Mouse (Mus musculus) intestine, embryonic 16.5 days (tissue): ENCODE data around the gene Fam161b. TPM values are rescaled to one million over a fixed set of nuclear protein-coding genes. Genes with fewer than 3 reads are reported as not detected.
A peak's percentile ranks its signal among the peaks of the same experiment; 100 is the strongest.
"Not testable (repeated sequence)": the region's sequence is repeated elsewhere in the genome, so short reads cannot be mapped to it uniquely, and the experiment has no call there.

ENCODE experiments used
- ATAC-seq: fragments of 200-750 bp; cut with Nextera tagmentation; 2 replicates; pipeline ENCODE4 v1.8.0; 2017; ENCODE audit warnings: moderate TSS enrichment, moderate library complexity
- H3K27ac ChIP-seq: fragments of 300-500 bp; sonication (generic); 2 replicates; pipeline ENCODE4 v1.5.1; 2014; ENCODE audit warnings: mild to moderate bottlenecking, low read length
- H3K27me3 ChIP-seq: fragments of 300-500 bp; sonication (generic); replicated peaks from 2 replicates; pipeline ENCODE4 v1.6.1; 2014; ENCODE audit warnings: low read length, control low read depth, mixed read lengths; ENCODE audit not compliant: control insufficient read depth, insufficient read depth
- H3K36me3 ChIP-seq: fragments of 300-500 bp; sonication (generic); 2 replicates; pipeline ENCODE4 v1.6.1; 2014; ENCODE audit warnings: low read length, control low read depth; ENCODE audit not compliant: control insufficient read depth, insufficient read depth
- H3K4me1 ChIP-seq: fragments of 300-500 bp; sonication (generic); 2 replicates; pipeline ENCODE4 v1.6.1; 2014; ENCODE audit warnings: low read length, control low read depth, mixed read lengths; ENCODE audit not compliant: control insufficient read depth, insufficient read depth
- H3K4me2 ChIP-seq: fragments of 300-500 bp; sonication (generic); 2 replicates; pipeline ENCODE4 v1.6.1; 2014; ENCODE audit warnings: low read depth, low read length, control low read depth
- H3K4me3 ChIP-seq: fragments of 300-500 bp; sonication (generic); 2 replicates; pipeline ENCODE4 v1.5.1; 2014; ENCODE audit warnings: mild to moderate bottlenecking, low read length
- H3K9ac ChIP-seq: fragments of 300-500 bp; sonication (generic); 2 replicates; pipeline ENCODE4 v1.6.1; 2014; ENCODE audit warnings: low read depth, low read length
- H3K9me3 ChIP-seq: fragments of 300-500 bp; sonication (generic); 2 replicates; pipeline ENCODE4 v1.6.1; 2016; ENCODE audit warnings: low read length, control low read depth; ENCODE audit not compliant: control insufficient read depth
- WGBS: fragments of 180-500 bp; shearing (Covaris S2); extraction: QIAGEN DNeasy Blood & Tissue Kit; methylation state at CpG from one replicate; pipeline ENCODE4 v1.1.7; 2014; 5-methylcytosine and 5-hydroxymethylcytosine counted together
- polyA plus RNA-seq: library from polyadenylated mRNA; unstranded; fragments of >200 nt; fragmentation: Nextera tagmentation; extraction: Ambion mirVana; gene quantifications from 2 replicates; pipeline ENCODE4 v1.2.1, GENCODE M21; 2015

Fam161b gene
- polyA plus RNA-seq, 1 experiment from 2014 or later: 2.3 TPM

GRCm38 (mm10) chr12:84362872-84363271, 1.2 kb upstream of the Fam161b start:
- Histone ChIP-seq H3K4me3 (peak overlapping the region; percentile 100), H3K4me2 (peak overlapping the region; percentile 75), H3K9ac (no peak overlapping the region), H3K9me3 (no peaks in the 10 kb centered on the region), H3K27me3 (no peaks in the 10 kb centered on the region), H3K36me3 (peaks cover 6% of the 10 kb centered on the region; the same call in 1 of the 2 replicates), H3K27ac (no peak overlapping the region), H3K4me1 (peaks cover 14% of the 10 kb centered on the region)
- WGBS: 40% methylated on average over 2 of the region's 2 CpGs
- ATAC-seq: no peak

- ATAC-seq, H3K4me2 ChIP-seq, H3K27ac ChIP-seq, H3K9me3 ChIP-seq, H3K9ac ChIP-seq, H3K27me3 ChIP-seq, H3K4me3 ChIP-seq, H3K36me3 ChIP-seq: not testable (repeated sequence)
- WGBS: 80% methylated on average over 2 of the region's 2 CpGs
- peaks cover 12% of the 10 kb centered on the region for H3K4me1 ChIP-seq
Measured at GRCm38 (mm10) chr12:84358699-84359098, 2.9 kb downstream of the Fam161b start.

- no peaks in the 10 kb centered on the region for H3K27me3 ChIP-seq
- H3K4me1 ChIP-seq: no peaks in the 10 kb centered on the region
- H3K4me3 ChIP-seq: no peak overlapping the region
- ATAC-seq: peak; percentile 55; the same call in 1 of the 2 replicates
- WGBS: 45% methylated on average over 2 of the region's 2 CpGs
- no peak overlapping the region for H3K9ac ChIP-seq
- H3K4me2 ChIP-seq: no peak overlapping the region
- no peak overlapping the region for H3K27ac ChIP-seq
- no peaks in the 10 kb centered on the region for H3K9me3 ChIP-seq
- peaks cover 6% of the 10 kb centered on the region; the same call in 1 of the 2 replicates for H3K36me3 ChIP-seq
Measured at GRCm38 (mm10) chr12:84347192-84347591, 14.4 kb downstream of the Fam161b start.

GRCm38 (mm10) chr12:84336963-84337625, 24.5 kb downstream of the Fam161b start:
- WGBS: 90% methylated on average over 11 of the region's 11 CpGs

GRCm38 (mm10) chr12:84327111-84327512, 34.5 kb downstream of the Fam161b start:
- no peaks in the 10 kb centered on the region for H3K9me3 ChIP-seq
- H3K27ac ChIP-seq: no peak overlapping the region
- peak; percentile 56; the same call in 1 of the 2 replicates for ATAC-seq
- H3K4me3 ChIP-seq: no peak overlapping the region
- no peaks in the 10 kb centered on the region for H3K27me3 ChIP-seq
- peaks cover 12% of the 10 kb centered on the region for H3K36me3 ChIP-seq
- H3K4me2 ChIP-seq: no peak overlapping the region
- no peak overlapping the region for H3K9ac ChIP-seq
- WGBS: 71% methylated on average over 4 of the region's 4 CpGs
- H3K4me1 ChIP-seq: no peaks in the 10 kb centered on the region

More at GRCm38 (mm10) chr12:84336963-84337625, 24.5 kb downstream of the Fam161b start:
- H3K9ac ChIP-seq: no peak overlapping the region
- no peaks in the 10 kb centered on the region for H3K9me3 ChIP-seq
- H3K4me3 ChIP-seq: no peak overlapping the region
- ATAC-seq: no peak
- no peak overlapping the region for H3K4me2 ChIP-seq
- H3K27ac ChIP-seq: no peak overlapping the region
- peaks cover 8% of the 10 kb centered on the region for H3K36me3 ChIP-seq
- H3K27me3 ChIP-seq: no peaks in the 10 kb centered on the region
- H3K4me1 ChIP-seq: no peaks in the 10 kb centered on the region

- peak; percentile 98 for ATAC-seq
- Histone ChIP-seq H3K4me1 (peaks cover 12% of the 10 kb centered on the region), H3K27me3 (no peaks in the 10 kb centered on the region), H3K4me2 (peak within 1 kb of the TSS; percentile 79), H3K9me3 (no peaks in the 10 kb centered on the region), H3K36me3 (no peaks in the 10 kb centered on the region), H3K9ac (peak within 1 kb of the TSS; percentile 99), H3K4me3 (peak within 1 kb of the TSS; percentile 93), H3K27ac (peak within 1 kb of the TSS; percentile 98)
- under 1% methylated on average over 77 of the region's 77 CpGs for WGBS
Measured at GRCm38 (mm10) chr12:84316721-84317621, 44.7 kb downstream of the Fam161b start, which contains the start of gene Zfp410. Zfp410 (plus strand) TSS chr12:84316852.

GRCm38 (mm10) chr12:84316006-84316405, 45.6 kb downstream of the Fam161b start:
- Histone ChIP-seq H3K9ac (peak overlapping the region; percentile 99), H3K9me3 (no peaks in the 10 kb centered on the region), H3K4me3 (peak overlapping the region; percentile 93), H3K36me3 (no peaks in the 10 kb centered on the region), H3K27ac (peak overlapping the region; percentile 98), H3K4me2 (peak overlapping the region; percentile 79), H3K27me3 (no peaks in the 10 kb centered on the region), H3K4me1 (peaks cover 9% of the 10 kb centered on the region)
- ATAC-seq: no peak
- WGBS: 34% methylated on average over 7 of the region's 7 CpGs

GRCm38 (mm10) chr12:84311306-84311705, 50.3 kb downstream of the Fam161b start:
- no peak overlapping the region for H3K27ac ChIP-seq
- H3K27me3 ChIP-seq: no peaks in the 10 kb centered on the region
- no peak overlapping the region for H3K9ac ChIP-seq
- no peaks in the 10 kb centered on the region for H3K9me3 ChIP-seq
- no peak overlapping the region for H3K4me3 ChIP-seq
- 78% methylated on average over 3 of the region's 5 CpGs for whole genome bisulfite sequencing
- H3K36me3 ChIP-seq: peaks cover 3% of the 10 kb centered on the region; the same call in 1 of the 2 replicates
- ATAC-seq: no peak
- no peak overlapping the region for H3K4me2 ChIP-seq
- H3K4me1 ChIP-seq: peaks cover 5% of the 10 kb centered on the region; the same call in 1 of the 2 replicates

- Histone ChIP-seq H3K36me3 (peaks cover 8% of the 10 kb centered on the region; the same call in 1 of the 2 replicates), H3K27ac (no peak overlapping the region), H3K27me3 (no peaks in the 10 kb centered on the region), H3K4me3 (no peak overlapping the region), H3K4me2 (no peak overlapping the region), H3K9ac (no peak overlapping the region), H3K4me1 (no peaks in the 10 kb centered on the region; the same call in 1 of the 2 replicates), H3K9me3 (no peaks in the 10 kb centered on the region)
- ATAC-seq: 0 out of 2 replicates have a peak, but pooled peaks have one; percentile 10
- 75% methylated on average over 1 of the region's 1 CpGs for WGBS
Measured at GRCm38 (mm10) chr12:84304554-84304953, 57.1 kb downstream of the Fam161b start.
